Mouse (Mus musculus) heart, embryonic 12.5 days (tissue): Measurements from ENCODE around the gene Syt6. TPM values are rescaled to one million over a fixed set of nuclear protein-coding genes. Genes with fewer than 3 reads are reported as not detected.
"Not testable (repeated sequence)": the region's sequence is repeated elsewhere in the genome, so short reads cannot be mapped to it uniquely, and the experiment has no call there.

Experiments used
- ATAC-seq: fragments of 200-750 bp; cut with Nextera tagmentation; 2 replicates; pipeline ENCODE4 v1.8.0; 2017; ENCODE audit warnings: moderate TSS enrichment, moderate library complexity; ENCODE audit not compliant: insufficient number of reproducible peaks, low FRiP score
- H3K27ac ChIP-seq: fragments of 300-500 bp; sonication (generic); 2 replicates; pipeline ENCODE4 v1.5.1; 2016; ENCODE audit warnings: mild to moderate bottlenecking, moderate library complexity; ENCODE audit not compliant: poor library complexity, severe bottlenecking
- H3K27me3 ChIP-seq: fragments of 300-500 bp; sonication (generic); replicated peaks from 2 replicates; pipeline ENCODE4 v1.6.1; 2016; ENCODE audit warnings: mild to moderate bottlenecking, moderate library complexity
- H3K36me3 ChIP-seq: fragments of 300-500 bp; sonication (generic); 2 replicates; pipeline ENCODE4 v1.6.1; 2016; ENCODE audit warnings: mild to moderate bottlenecking, moderate library complexity
- H3K4me1 ChIP-seq: fragments of 300-500 bp; sonication (generic); replicated peaks from 2 replicates; pipeline ENCODE4 v1.6.1; 2016; ENCODE audit warnings: mild to moderate bottlenecking
- H3K4me2 ChIP-seq: fragments of 300-500 bp; sonication (generic); 2 replicates; pipeline ENCODE4 v1.6.1; 2016; ENCODE audit warnings: mild to moderate bottlenecking, moderate library complexity
- H3K4me3 ChIP-seq: fragments of 300-500 bp; sonication (generic); 2 replicates; pipeline ENCODE4 v1.5.1; 2016; ENCODE audit warnings: mild to moderate bottlenecking
- H3K9ac ChIP-seq: fragments of 300-500 bp; sonication (generic); 2 replicates; pipeline ENCODE4 v1.6.1; 2016; ENCODE audit warnings: mild to moderate bottlenecking, moderate library complexity
- H3K9me3 ChIP-seq: fragments of 300-500 bp; sonication (generic); replicated peaks from 2 replicates; pipeline ENCODE4 v1.6.1; 2016; ENCODE audit warnings: mild to moderate bottlenecking, moderate library complexity
- WGBS: fragments of 180-500 bp; shearing (Covaris S2); methylation state at CpG from one replicate; pipeline ENCODE4 v1.1.7; 2016; 5-methylcytosine and 5-hydroxymethylcytosine counted together
- polyA plus RNA-seq: library from polyadenylated mRNA; unstranded; fragments of >200 nt; fragmentation: Nextera tagmentation; extraction: Ambion mirVana; gene quantifications from 2 replicates; pipeline ENCODE4 v1.2.1, GENCODE M21; 2016

The Syt6 gene
- polyA plus RNA-seq, 1 experiment from 2014 or later = 0.11 TPM

DNA sequence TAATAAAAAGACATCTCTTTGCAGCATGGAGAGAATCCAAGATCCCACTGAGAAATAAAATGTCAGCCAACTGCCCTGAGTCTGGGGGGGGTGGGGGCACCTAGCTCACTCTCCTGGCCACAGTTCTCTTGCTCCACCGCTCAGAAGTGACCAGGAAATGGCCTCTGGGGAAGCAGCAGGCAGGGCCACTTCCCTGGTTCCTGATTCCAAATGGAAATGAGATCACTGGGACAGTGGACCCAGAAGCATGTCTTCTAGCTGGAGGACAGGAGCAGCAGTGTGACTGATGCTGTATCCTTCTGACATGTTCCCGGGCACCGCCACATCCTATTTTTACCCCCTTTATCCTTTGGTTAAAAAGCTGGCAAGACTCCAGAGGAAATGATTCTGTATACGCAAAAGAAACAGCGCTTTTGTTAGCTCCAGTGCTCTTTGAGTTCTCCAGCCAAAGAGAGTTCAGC, 49.6 kb downstream of the Syt6 start:
- Histone ChIP-seq H3K9me3 (0 out of 2 replicates have a peak, but pooled peaks cover 3% of the 10 kb centered on the region), H3K27ac (no peak overlapping the region), H3K4me1 (0 out of 2 replicates have a peak, but pooled peaks cover 7% of the 10 kb centered on the region), H3K9ac (no peak overlapping the region), H3K4me2 (no peak overlapping the region), H3K36me3 (no peaks in the 10 kb centered on the region), H3K27me3 (no peaks in the 10 kb centered on the region; the same call in 1 of the 2 replicates), H3K4me3 (no peak overlapping the region)
- ATAC-seq = no peak
- 43% methylated on average over 5 of the region's 5 CpGs for WGBS

GRCm38 (mm10) chr3:103625169-103625568, 50.1 kb downstream of the Syt6 start:
- Histone ChIP-seq H3K4me1 (0 out of 2 replicates have a peak, but pooled peaks cover 7% of the 10 kb centered on the region), H3K36me3 (no peaks in the 10 kb centered on the region), H3K4me2 (no peak overlapping the region), H3K9ac (no peak overlapping the region), H3K4me3 (no peak overlapping the region), H3K27ac (no peak overlapping the region), H3K27me3 (no peaks in the 10 kb centered on the region; the same call in 1 of the 2 replicates), H3K9me3 (0 out of 2 replicates have a peak, but pooled peaks cover 3% of the 10 kb centered on the region)
- no peak for ATAC-seq
- 83% methylated on average over 13 of the region's 13 CpGs for WGBS

DNA sequence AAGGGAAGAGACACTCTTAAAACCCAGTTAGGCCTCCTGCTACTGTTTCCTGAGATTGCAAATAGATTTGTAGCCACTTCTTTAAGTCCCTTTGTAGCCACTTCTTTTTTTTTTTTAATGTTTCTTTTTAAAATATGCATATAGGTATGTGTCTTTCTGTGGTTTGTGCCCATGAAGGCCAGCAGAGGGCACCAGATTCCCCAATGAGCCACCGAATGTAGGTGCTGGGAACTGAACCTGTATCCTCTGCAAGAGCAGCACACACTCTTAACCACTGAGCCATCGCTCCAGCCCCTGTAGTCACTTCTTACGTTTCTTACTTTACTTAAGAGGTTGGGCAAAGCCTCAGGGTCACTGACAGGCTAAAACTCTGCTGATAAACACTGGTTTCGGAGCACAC, 51.5 kb downstream of the Syt6 start:
- H3K9ac ChIP-seq = no peak overlapping the region
- 0 out of 2 replicates have a peak, but pooled peaks cover 7% of the 10 kb centered on the region for H3K4me1 ChIP-seq
- no peak overlapping the region for H3K27ac ChIP-seq
- no peak for ATAC-seq
- 0 out of 2 replicates have a peak, but pooled peaks cover 3% of the 10 kb centered on the region for H3K9me3 ChIP-seq
- H3K4me3 ChIP-seq = no peak overlapping the region
- no peaks in the 10 kb centered on the region for H3K36me3 ChIP-seq
- 83% methylated on average over 4 of the region's 4 CpGs for WGBS
- H3K27me3 ChIP-seq = no peaks in the 10 kb centered on the region; the same call in 1 of the 2 replicates
- no peak overlapping the region for H3K4me2 ChIP-seq

DNA sequence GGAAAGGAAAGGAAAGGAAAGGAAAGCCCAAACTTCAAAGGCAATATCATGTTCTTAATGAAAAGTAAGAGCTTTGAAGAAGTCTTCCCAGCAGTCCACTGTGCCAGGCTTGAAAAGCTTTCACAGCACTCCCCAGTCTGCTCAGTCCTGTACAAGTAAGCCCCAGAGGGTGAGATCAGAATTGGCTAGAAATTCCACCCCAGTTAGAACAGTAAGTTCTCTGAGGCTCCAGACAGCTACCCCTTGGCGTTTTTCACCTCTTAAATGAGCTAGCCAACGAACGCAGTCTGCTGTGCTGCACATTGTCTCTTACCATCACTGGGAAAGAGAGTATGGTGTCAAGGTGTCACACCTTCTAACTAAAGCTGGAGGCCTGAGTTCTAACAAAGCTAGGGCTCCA, 52.6 kb downstream of the Syt6 start:
- no peak overlapping the region for H3K4me2 ChIP-seq
- H3K9me3 ChIP-seq = 0 out of 2 replicates have a peak, but pooled peaks cover 3% of the 10 kb centered on the region
- no peak for ATAC-seq
- WGBS = 82% methylated on average over 3 of the region's 3 CpGs
- H3K27me3 ChIP-seq = no peaks in the 10 kb centered on the region; the same call in 1 of the 2 replicates
- H3K27ac ChIP-seq = no peak overlapping the region
- no peak overlapping the region for H3K9ac ChIP-seq
- no peaks in the 10 kb centered on the region for H3K36me3 ChIP-seq
- H3K4me3 ChIP-seq = no peak overlapping the region
- 0 out of 2 replicates have a peak, but pooled peaks cover 7% of the 10 kb centered on the region for H3K4me1 ChIP-seq

DNA sequence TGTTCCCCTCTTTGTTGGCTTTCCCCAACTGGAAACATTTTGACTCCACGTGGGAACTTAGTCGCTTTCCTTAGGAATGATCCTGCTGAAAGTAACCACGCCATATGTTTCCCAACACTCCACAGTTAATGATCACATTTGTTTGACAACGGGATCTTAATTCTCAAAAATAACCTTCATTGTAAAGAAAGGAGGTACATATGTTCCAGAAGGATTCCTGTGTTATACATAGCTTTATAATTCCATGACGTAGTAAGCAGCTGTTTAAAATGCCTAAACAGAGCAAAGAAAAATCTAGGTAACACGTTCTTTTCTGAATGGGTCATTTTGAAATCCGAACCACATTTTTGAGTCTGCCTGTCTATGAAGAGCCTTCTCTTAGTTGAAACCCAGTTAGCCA, 58.1 kb downstream of the Syt6 start:
- H3K9me3 ChIP-seq = no peaks in the 10 kb centered on the region
- no peak overlapping the region for H3K27ac ChIP-seq
- H3K4me2 ChIP-seq = no peak overlapping the region
- no peak overlapping the region for H3K4me3 ChIP-seq
- H3K9ac ChIP-seq = no peak overlapping the region
- no peaks in the 10 kb centered on the region; the same call in 1 of the 2 replicates for H3K4me1 ChIP-seq
- 84% methylated on average over 7 of the region's 7 CpGs for WGBS
- H3K36me3 ChIP-seq = no peaks in the 10 kb centered on the region
- ATAC-seq = no peak
- H3K27me3 ChIP-seq = no peaks in the 10 kb centered on the region

- Histone ChIP-seq H3K4me3 (no peak overlapping the region), H3K27me3 (no peaks in the 10 kb centered on the region), H3K9ac (no peak overlapping the region), H3K4me2 (no peak overlapping the region), H3K36me3 (no peaks in the 10 kb centered on the region), H3K27ac (no peak overlapping the region), H3K9me3 (no peaks in the 10 kb centered on the region), H3K4me1 (no peaks in the 10 kb centered on the region; the same call in 1 of the 2 replicates)
- no peak for ATAC-seq
- WGBS = 65% methylated on average over 4 of the region's 4 CpGs
These were observed 58.8 kb downstream of the Syt6 start for GRCm38 (mm10) chr3:103633831-103634230.

- 93% methylated on average over 1 of the region's 1 CpGs for WGBS
- H3K9ac ChIP-seq = no peak overlapping the region
- H3K36me3 ChIP-seq = no peaks in the 10 kb centered on the region
- H3K27me3 ChIP-seq = 0 out of 2 replicates have a peak, but pooled peaks cover 3% of the 10 kb centered on the region
- H3K4me2 ChIP-seq = no peak overlapping the region
- no peak overlapping the region for H3K4me3 ChIP-seq
- H3K27ac ChIP-seq = no peak overlapping the region
- no peaks in the 10 kb centered on the region; the same call in 1 of the 2 replicates for H3K4me1 ChIP-seq
- no peak for ATAC-seq
- no peaks in the 10 kb centered on the region for H3K9me3 ChIP-seq
These were observed 59.2 kb downstream of the Syt6 start for GRCm38 (mm10) chr3:103634256-103634655.

GRCm38 (mm10) chr3:103637641-103638040, 62.6 kb downstream of the Syt6 start:
- H3K9me3 ChIP-seq = no peaks in the 10 kb centered on the region
- H3K9ac ChIP-seq = no peak overlapping the region
- no peaks in the 10 kb centered on the region for H3K36me3 ChIP-seq
- H3K27me3 ChIP-seq = 0 out of 2 replicates have a peak, but pooled peaks cover 3% of the 10 kb centered on the region
- no peak for ATAC-seq
- no peaks in the 10 kb centered on the region; the same call in 1 of the 2 replicates for H3K4me1 ChIP-seq
- no peak overlapping the region for H3K27ac ChIP-seq
- no peak overlapping the region for H3K4me3 ChIP-seq
- H3K4me2 ChIP-seq = no peak overlapping the region
- WGBS = 75% methylated on average over 1 of the region's 1 CpGs

DNA sequence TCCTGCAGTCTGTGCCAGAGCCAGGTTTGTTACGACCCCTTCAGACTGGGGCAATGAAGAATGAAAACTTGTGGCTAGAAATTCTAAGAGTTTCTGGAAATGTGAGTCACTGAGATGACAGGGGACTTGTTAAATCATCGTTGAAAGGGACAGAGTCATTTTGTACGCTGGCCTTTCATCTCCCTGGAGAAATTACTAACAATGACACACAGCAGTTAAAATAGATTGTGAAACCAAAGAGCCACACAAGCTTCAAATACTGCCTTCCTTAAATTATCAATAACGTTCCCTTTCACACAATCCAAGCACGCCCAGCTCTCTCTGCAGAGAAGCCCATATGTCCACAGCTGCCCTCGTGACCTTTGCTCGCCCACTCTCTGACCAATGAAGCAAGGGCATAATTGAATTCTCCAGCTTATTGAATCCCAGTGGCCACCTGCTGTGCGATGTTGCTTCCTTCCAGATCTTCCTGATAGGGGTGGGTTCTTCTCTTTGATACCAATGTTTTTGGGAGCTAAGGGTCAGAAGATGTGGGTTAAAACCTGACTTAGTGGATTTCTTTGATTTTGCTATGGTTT, 65.3 kb downstream of the Syt6 start:
- H3K36me3 ChIP-seq = no peaks in the 10 kb centered on the region
- H3K9ac ChIP-seq = no peak overlapping the region
- no peak overlapping the region for H3K4me3 ChIP-seq
- H3K9me3 ChIP-seq = no peaks in the 10 kb centered on the region
- H3K4me2 ChIP-seq = no peak overlapping the region
- no peaks in the 10 kb centered on the region; the same call in 1 of the 2 replicates for H3K4me1 ChIP-seq
- 69% methylated on average over 8 of the region's 8 CpGs for WGBS
- no peak for ATAC-seq
- 0 out of 2 replicates have a peak, but pooled peaks cover 3% of the 10 kb centered on the region for H3K27me3 ChIP-seq
- H3K27ac ChIP-seq = no peak overlapping the region

DNA sequence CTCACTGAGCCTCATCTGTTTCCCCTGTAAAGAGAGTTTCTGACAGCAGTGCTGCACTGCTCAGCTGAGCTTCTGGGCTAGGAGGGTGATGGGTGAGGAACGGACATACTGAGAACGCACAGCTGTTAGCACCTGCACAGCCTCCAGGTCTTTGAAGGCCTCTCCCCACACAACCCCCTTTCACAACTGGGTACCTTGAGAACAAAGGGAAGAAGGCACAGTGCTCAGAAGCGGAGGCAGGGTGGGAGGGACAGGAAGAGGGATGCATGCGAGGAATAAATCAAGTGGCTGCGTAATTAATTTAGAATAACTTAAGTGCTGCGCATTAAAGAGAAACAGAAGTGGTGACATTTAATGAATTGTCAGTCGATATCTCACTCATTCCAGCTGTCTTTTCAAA, 66.3 kb downstream of the Syt6 start:
- Histone ChIP-seq H3K27me3 (0 out of 2 replicates have a peak, but pooled peaks cover 3% of the 10 kb centered on the region), H3K4me1 (no peaks in the 10 kb centered on the region), H3K4me2 (no peak overlapping the region), H3K4me3 (no peak overlapping the region), H3K27ac (no peak overlapping the region), H3K9me3 (no peaks in the 10 kb centered on the region), H3K9ac (no peak overlapping the region), H3K36me3 (no peaks in the 10 kb centered on the region)
- no peak for ATAC-seq
- WGBS = 70% methylated on average over 7 of the region's 7 CpGs

DNA sequence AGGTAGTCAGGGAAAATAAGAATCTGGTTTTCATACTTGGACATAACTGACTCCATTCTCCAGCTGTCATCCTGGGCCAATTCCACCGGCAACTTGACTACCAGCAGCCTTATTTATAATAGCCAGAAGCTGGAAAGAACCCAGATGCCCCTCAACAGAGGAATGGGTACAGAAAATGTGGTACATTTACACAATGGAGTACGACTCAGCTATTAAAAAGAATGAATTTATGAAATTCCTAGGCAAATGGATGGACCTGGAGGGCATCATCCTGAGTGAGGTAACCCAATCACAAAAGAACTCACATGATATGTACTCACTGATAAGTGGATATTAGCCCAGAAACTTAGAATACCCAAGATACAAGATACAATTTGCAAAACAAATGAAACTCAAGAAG, 70.9 kb downstream of the Syt6 start, which contains the start of gene Atg4a-ps:
Atg4a-ps (minus strand) TSS at position 101 of the 400 bp plus-strand sequence.
- 77% methylated on average over 2 of the region's 2 CpGs for WGBS
- not testable (repeated sequence) for H3K4me1 ChIP-seq, H3K4me2 ChIP-seq, H3K9me3 ChIP-seq, H3K9ac ChIP-seq, H3K36me3 ChIP-seq, H3K4me3 ChIP-seq, H3K27ac ChIP-seq, ATAC-seq, H3K27me3 ChIP-seq
